Mouse (Mus musculus) midbrain, embryonic 14.5 days (tissue): ENCODE measurements around the gene Hip1r. TPM values are rescaled to one million over a fixed set of nuclear protein-coding genes. Genes with fewer than 3 reads are reported as not detected.
A peak's percentile ranks its signal among the peaks of the same experiment; 100 is the strongest.

ENCODE experiments used
- ATAC-seq: fragments of 200-750 bp; cut with Nextera tagmentation; 2 replicates; pipeline ENCODE4 v1.8.0; 2017; ENCODE audit warnings: moderate number of reproducible peaks, moderate library complexity; ENCODE audit not compliant: low FRiP score, low TSS enrichment
- DNase-seq: peaks from one replicate; pipeline ENCODE4 v3.0.0-alpha.2; 2015
- H3K27ac ChIP-seq: fragments of 300-500 bp; sonication (generic); replicated peaks from 2 replicates; pipeline ENCODE4 v1.5.1; 2014; ENCODE audit warnings: mild to moderate bottlenecking, low read depth, low read length, moderate library complexity
- H3K27me3 ChIP-seq: fragments of 300-500 bp; sonication (generic); 2 replicates; pipeline ENCODE4 v1.6.1; 2014; ENCODE audit warnings: low read length, control low read depth, mixed read lengths; ENCODE audit not compliant: control insufficient read depth, insufficient read depth
- H3K36me3 ChIP-seq: fragments of 300-500 bp; sonication (generic); 2 replicates; pipeline ENCODE4 v1.6.1; 2014; ENCODE audit warnings: low read length, control low read depth; ENCODE audit not compliant: control insufficient read depth, insufficient read depth
- H3K4me1 ChIP-seq: fragments of 300-500 bp; sonication (generic); 2 replicates; pipeline ENCODE4 v1.6.1; 2014; ENCODE audit warnings: mild to moderate bottlenecking, antibody characterized with exemption, low read length, control low read depth; ENCODE audit not compliant: control insufficient read depth, insufficient read depth
- H3K4me2 ChIP-seq: fragments of 300-500 bp; sonication (generic); 2 replicates; pipeline ENCODE4 v1.6.1; 2014; ENCODE audit warnings: mild to moderate bottlenecking, low read length, moderate library complexity
- H3K4me3 ChIP-seq: fragments of 300-500 bp; sonication (generic); replicated peaks from 2 replicates; pipeline ENCODE4 v1.5.1; 2014; ENCODE audit warnings: low read depth, low read length
- H3K9ac ChIP-seq: fragments of 300-500 bp; sonication (generic); replicated peaks from 2 replicates; pipeline ENCODE4 v1.6.1; 2014; ENCODE audit warnings: mild to moderate bottlenecking, low read length, moderate library complexity
- H3K9me3 ChIP-seq: fragments of 300-500 bp; sonication (generic); 2 replicates; pipeline ENCODE4 v1.6.1; 2016; ENCODE audit warnings: low read length, control low read depth, mixed read lengths; ENCODE audit not compliant: control insufficient read depth
- WGBS: fragments of 180-500 bp; shearing (Covaris S2); extraction: QIAGEN DNeasy Blood & Tissue Kit; methylation state at CpG from one replicate; pipeline ENCODE4 v1.1.7; 2014; 5-methylcytosine and 5-hydroxymethylcytosine counted together
- polyA plus RNA-seq: library from polyadenylated mRNA; unstranded; fragments of >200 nt; fragmentation: Nextera tagmentation; extraction: Ambion mirVana; gene quantifications from 2 replicates; pipeline ENCODE4 v1.2.1, GENCODE M21; 2014

Hip1r gene
- polyA plus RNA-seq, 1 experiment from 2014 or later, result 24.7 TPM

DNA sequence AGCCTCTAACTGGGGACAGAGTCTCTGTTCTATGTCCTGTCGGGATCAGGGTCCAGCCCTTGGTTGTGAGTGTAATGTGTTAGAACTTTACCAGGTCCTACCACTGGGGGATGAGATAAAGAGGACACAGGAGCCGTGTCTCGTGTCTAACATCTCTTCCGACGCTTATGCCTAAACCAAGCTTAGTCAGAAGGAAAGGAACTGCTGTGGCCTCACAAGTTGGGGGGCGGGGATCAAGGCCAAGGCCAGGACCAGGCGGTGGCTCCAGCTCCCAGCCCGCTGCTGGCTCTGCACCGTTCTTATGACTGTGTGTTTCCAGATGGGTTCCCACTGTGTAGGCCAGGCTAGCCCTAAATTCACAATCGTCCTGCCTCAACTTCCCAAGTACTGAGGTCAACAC is 39.5 kb downstream of the Hip1r start:
- Histone ChIP-seq H3K27me3 (no peaks in the 10 kb centered on the region), H3K4me1 (peaks cover 55% of the 10 kb centered on the region), H3K27ac (peak overlapping the region; percentile 87), H3K9me3 (no peaks in the 10 kb centered on the region), H3K4me2 (no peak overlapping the region), H3K4me3 (no peak overlapping the region), H3K36me3 (peaks cover 25% of the 10 kb centered on the region), H3K9ac (no peak overlapping the region)
- DNase-seq (no peak), ATAC-seq (no peak)
- 85% methylated on average over 10 of the region's 10 CpGs for WGBS

DNA sequence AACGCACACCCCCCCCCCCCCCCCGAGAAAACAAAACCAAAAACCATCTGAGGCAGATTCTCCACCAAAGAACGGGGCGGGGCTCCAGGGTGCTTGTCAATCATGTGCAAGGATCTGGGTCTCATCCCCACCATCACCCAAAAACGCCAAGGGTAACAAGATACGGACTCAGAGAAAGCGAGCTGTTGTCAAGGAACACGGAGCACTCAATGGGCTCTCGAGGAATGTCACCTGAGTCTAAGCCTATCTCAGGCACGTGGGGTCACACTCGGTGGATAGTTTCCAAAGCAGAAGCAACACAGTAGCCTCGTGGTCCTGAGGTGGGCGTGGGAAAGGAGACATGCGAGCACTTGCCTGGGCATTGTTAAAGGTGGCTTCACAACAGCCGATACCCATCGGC is 40.3 kb downstream of the Hip1r start:
- H3K27ac ChIP-seq, result peak overlapping the region; percentile 28; the same call in 1 of the 2 replicates
- no peak for ATAC-seq

DNA sequence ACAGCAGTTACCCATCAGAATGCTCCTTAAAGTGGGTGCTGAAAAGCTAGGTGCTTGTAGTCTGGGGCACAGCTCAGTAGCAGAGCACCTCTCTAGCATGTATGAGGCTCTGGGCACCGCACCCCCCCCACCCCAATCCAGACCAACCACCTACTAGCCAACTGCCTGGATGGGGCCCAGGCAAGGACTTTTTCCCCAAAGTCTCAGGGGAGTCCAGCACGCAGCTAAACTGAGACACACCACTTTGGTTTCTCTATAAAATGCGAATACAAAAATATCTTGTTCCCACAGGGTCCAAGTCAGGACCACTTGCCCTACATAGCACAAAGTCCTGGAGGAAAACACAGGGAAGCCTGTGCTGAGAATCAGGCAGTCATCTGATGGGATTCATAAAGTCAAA is 40.8 kb downstream of the Hip1r start:
- H3K27ac ChIP-seq, result peak overlapping the region; percentile 28; the same call in 1 of the 2 replicates
- DNase-seq (no peak), ATAC-seq (no peak)
- H3K4me3 ChIP-seq, result no peak overlapping the region
- peaks cover 12% of the 10 kb centered on the region for H3K36me3 ChIP-seq
- WGBS, result 57% methylated on average over 3 of the region's 3 CpGs
- no peaks in the 10 kb centered on the region for H3K9me3 ChIP-seq
- H3K4me1 ChIP-seq, result peaks cover 55% of the 10 kb centered on the region
- no peak overlapping the region for H3K9ac ChIP-seq
- H3K27me3 ChIP-seq, result no peaks in the 10 kb centered on the region
- H3K4me2 ChIP-seq, result no peak overlapping the region

More for the DNA sequence above, 40.3 kb downstream of the Hip1r start:
- Histone ChIP-seq H3K36me3 (peaks cover 16% of the 10 kb centered on the region), H3K4me1 (peaks cover 55% of the 10 kb centered on the region), H3K9ac (no peak overlapping the region), H3K9me3 (no peaks in the 10 kb centered on the region), H3K4me2 (no peak overlapping the region), H3K4me3 (no peak overlapping the region), H3K27me3 (no peaks in the 10 kb centered on the region)
- DNase-seq, result no peak
- WGBS, result 78% methylated on average over 16 of the region's 16 CpGs

GRCm38 (mm10) chr5:124014791-124015251 is 41.4 kb downstream of the Hip1r start:
- Histone ChIP-seq H3K4me2 (no peak overlapping the region), H3K4me3 (no peak overlapping the region), H3K4me1 (peaks cover 55% of the 10 kb centered on the region), H3K27me3 (no peaks in the 10 kb centered on the region), H3K36me3 (peaks cover 5% of the 10 kb centered on the region; the same call in 1 of the 2 replicates), H3K9ac (no peak overlapping the region), H3K9me3 (no peaks in the 10 kb centered on the region), H3K27ac (no peak overlapping the region)
- DNase-seq (no peak), ATAC-seq (no peak)
- 7% methylated on average over 11 of the region's 11 CpGs for WGBS

DNA sequence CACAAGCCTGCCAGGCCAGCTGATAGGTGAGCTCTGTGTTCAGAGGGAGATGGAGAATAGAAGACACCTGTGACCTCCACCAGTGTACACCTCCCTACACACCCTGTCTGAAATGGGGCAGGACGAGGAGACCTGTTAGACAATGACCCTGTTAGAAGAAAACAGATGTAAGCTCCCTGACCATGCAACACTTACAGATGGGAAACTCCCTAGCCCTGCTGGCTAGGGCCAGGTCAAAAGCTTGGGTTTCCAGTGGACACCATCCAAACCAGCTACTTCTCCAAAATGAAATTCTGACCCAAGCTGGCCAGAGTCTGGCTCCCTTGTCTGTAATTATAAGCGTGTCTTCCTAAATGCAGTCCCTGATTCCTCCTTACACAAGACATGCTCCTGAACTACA is 42.3 kb downstream of the Hip1r start:
- no peak for ATAC-seq
- no peak for DNase-seq
- H3K36me3 ChIP-seq, result no peaks in the 10 kb centered on the region
- no peak overlapping the region for H3K9ac ChIP-seq
- no peaks in the 10 kb centered on the region for H3K9me3 ChIP-seq
- no peak overlapping the region for H3K4me3 ChIP-seq
- peak overlapping the region; percentile 45; the same call in 1 of the 2 replicates for H3K27ac ChIP-seq
- no peak overlapping the region for H3K4me2 ChIP-seq
- peaks cover 50% of the 10 kb centered on the region for H3K4me1 ChIP-seq
- H3K27me3 ChIP-seq, result no peaks in the 10 kb centered on the region
- 87% methylated on average over 2 of the region's 2 CpGs for WGBS

DNA sequence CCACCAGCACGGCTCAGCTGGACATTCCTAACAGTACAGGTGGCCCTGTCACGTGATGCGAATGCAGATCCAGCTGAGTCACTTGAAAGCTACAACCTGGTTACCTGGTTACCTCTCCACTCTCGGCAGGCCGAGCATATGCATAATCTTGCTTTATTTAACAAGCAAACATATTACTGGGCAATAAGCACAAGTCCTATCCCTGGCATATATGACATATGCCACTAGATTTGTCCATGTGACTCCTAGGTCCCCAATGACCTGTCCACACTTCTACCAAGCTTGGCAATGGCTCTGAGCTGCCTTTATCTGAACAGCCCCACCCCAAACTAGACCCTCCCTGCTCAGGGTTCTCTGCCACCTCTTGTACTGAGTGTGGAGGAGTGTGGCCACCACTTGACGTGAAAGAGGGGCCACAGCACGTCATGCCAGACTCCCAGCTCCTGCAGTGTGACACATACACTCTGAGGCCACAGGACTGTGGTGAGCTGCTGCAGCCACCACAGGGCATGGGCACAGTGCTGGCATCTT is 42.9 kb downstream of the Hip1r start:
- H3K4me1 ChIP-seq, result peaks cover 44% of the 10 kb centered on the region
- 88% methylated on average over 7 of the region's 7 CpGs for WGBS
- ATAC-seq, result no peak

GRCm38 (mm10) chr5:124017941-124018340 is 44.5 kb downstream of the Hip1r start:
- 82% methylated on average over 9 of the region's 9 CpGs for WGBS
- Histone ChIP-seq H3K9me3 (no peaks in the 10 kb centered on the region), H3K4me1 (peaks cover 28% of the 10 kb centered on the region), H3K36me3 (no peaks in the 10 kb centered on the region), H3K27me3 (no peaks in the 10 kb centered on the region), H3K4me2 (no peak overlapping the region), H3K27ac (no peak overlapping the region), H3K4me3 (no peak overlapping the region), H3K9ac (no peak overlapping the region)
- ATAC-seq (no peak), DNase-seq (no peak)

More for the DNA sequence above, 42.9 kb downstream of the Hip1r start:
- Histone ChIP-seq H3K4me2 (no peak overlapping the region), H3K9ac (no peak overlapping the region), H3K4me3 (no peak overlapping the region), H3K27me3 (no peaks in the 10 kb centered on the region), H3K36me3 (no peaks in the 10 kb centered on the region), H3K27ac (no peak overlapping the region), H3K9me3 (no peaks in the 10 kb centered on the region)
- no peak for DNase-seq

GRCm38 (mm10) chr5:124018651-124019050 is 45.2 kb downstream of the Hip1r start:
- Histone ChIP-seq H3K4me3 (no peak overlapping the region), H3K36me3 (no peaks in the 10 kb centered on the region), H3K27ac (no peak overlapping the region), H3K9me3 (no peaks in the 10 kb centered on the region), H3K4me1 (peaks cover 21% of the 10 kb centered on the region), H3K9ac (no peak overlapping the region), H3K27me3 (no peaks in the 10 kb centered on the region), H3K4me2 (no peak overlapping the region)
- WGBS, result 86% methylated on average over 9 of the region's 9 CpGs
- DNase-seq, result no peak
- ATAC-seq, result no peak
